Mouse (Mus musculus): Measurements from ENCODE around the gene Pde4b. TPM values are rescaled to one million over a fixed set of nuclear protein-coding genes. Genes with fewer than 3 reads are reported as not detected.

Pde4b gene
- polyA plus RNA-seq, 1 experiment: 0.81 TPM

DNA sequence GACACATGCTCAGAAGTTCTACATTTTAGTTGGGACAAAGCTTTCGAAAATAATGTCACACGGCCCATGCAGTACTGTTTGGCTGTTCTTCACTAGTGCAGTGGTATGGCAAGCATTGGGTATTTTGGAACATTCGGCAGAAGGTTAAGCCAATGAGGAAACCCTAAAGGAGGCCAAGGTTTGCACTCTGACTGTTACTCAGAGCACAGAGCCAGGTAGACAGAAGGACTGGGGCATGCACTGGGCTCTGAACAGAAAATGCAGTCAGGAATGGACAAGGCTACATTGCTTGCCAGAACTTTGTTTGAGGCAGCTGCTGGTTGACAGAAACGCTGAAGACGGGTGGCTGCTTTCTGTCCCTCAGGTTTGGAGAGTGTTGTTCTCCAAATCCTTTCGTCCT, 19.4 kb downstream of the Pde4b start:
- Histone ChIP-seq H3K27me3 (ENCODE audit: control insufficient read depth, insufficient read depth, low read length, poor library complexity, severe bottlenecking) (no peaks in the 10 kb centered on the region), H3K9ac (ENCODE audit: low read depth, poor library complexity, severe bottlenecking) (no peak overlapping the region), H3K9me3 (replicated peaks; ENCODE audit: control insufficient read depth, insufficient read depth, low read length, poor library complexity, severe bottlenecking) (no peaks in the 10 kb centered on the region), H3K4me3 (ENCODE audit: low read depth, low read length) (no peak overlapping the region), H3K36me3 (ENCODE audit: control insufficient read depth, insufficient read depth, low read length, poor library complexity, severe bottlenecking) (no peaks in the 10 kb centered on the region), H3K27ac (ENCODE audit: insufficient read depth, low read length) (no peak overlapping the region), H3K4me1 (ENCODE audit: control insufficient read depth, insufficient read depth, low read length) (no peaks in the 10 kb centered on the region)
- TF ChIP-seq CTCF (IDR thresholded peaks at IDR 0.05; ENCODE audit: low read depth, low read length) (no peak), EP300 (IDR thresholded peaks at IDR 0.05; ENCODE audit: insufficient read depth, low read depth, low read length) (no peak), POLR2A (IDR thresholded peaks at IDR 0.05; ENCODE audit: insufficient read depth, low read length) (no peak)

DNA sequence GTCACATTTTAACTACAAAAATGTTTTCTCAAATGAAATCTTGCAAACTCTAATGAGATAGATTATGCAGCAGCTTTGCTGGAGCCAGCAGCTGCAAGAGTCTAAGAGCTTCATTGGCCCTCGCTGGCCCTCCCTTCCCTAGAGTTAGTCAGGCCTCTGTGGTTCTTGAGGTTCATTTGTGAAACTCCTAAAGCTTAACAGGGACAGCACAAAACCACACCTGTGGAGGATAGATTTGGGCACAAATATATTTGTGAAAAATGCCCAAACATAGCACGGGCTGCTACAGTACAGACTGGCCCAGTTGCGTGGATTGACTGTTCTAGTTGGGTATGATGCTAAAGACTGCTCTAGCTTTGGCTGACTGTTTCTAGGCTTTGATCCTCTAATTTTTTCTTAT, 32.1 kb downstream of the Pde4b start:
- Histone ChIP-seq H3K27ac (ENCODE audit: insufficient read depth, low read length) (no peak overlapping the region), H3K9ac (ENCODE audit: low read depth, poor library complexity, severe bottlenecking) (no peak overlapping the region), H3K27me3 (ENCODE audit: control insufficient read depth, insufficient read depth, low read length, poor library complexity, severe bottlenecking) (no peaks in the 10 kb centered on the region), H3K4me1 (ENCODE audit: control insufficient read depth, insufficient read depth, low read length) (no peaks in the 10 kb centered on the region), H3K4me3 (ENCODE audit: low read depth, low read length) (no peak overlapping the region), H3K9me3 (replicated peaks; ENCODE audit: control insufficient read depth, insufficient read depth, low read length, poor library complexity, severe bottlenecking) (no peaks in the 10 kb centered on the region), H3K36me3 (ENCODE audit: control insufficient read depth, insufficient read depth, low read length, poor library complexity, severe bottlenecking) (no peaks in the 10 kb centered on the region)
- no peak for TF ChIP-seq EP300 (IDR thresholded peaks at IDR 0.05; ENCODE audit: insufficient read depth, low read depth, low read length)
- TF ChIP-seq CTCF (IDR thresholded peaks at IDR 0.05; ENCODE audit: low read depth, low read length): no peak
- no peak for TF ChIP-seq POLR2A (IDR thresholded peaks at IDR 0.05; ENCODE audit: insufficient read depth, low read length)

DNA sequence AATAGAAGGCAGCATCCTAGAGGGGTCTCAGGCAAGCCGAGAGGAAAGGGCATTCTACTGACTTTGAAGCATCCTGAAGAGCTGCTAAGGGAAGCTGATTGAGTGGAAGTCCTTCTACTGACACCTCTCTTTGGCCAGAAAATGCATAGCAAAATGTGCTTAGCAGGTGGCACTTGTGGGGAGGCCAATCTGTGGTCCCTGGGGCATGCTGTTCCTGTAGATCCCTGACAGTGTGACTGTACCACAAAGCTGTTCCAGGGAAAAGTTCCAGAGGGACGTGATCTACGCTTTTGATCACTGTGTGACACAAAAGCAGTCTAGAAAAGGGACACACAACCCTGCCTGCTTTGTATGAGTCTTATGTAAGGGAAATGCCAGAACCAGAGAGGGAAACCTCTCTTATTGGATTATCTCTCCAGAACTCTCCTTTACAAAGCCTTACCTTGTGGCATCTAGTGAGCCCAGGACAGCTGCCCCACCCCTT, 49.1 kb downstream of the Pde4b start:
- Histone ChIP-seq H3K27ac (ENCODE audit: insufficient read depth, low read length) (no peak overlapping the region), H3K36me3 (ENCODE audit: control insufficient read depth, insufficient read depth, low read length, poor library complexity, severe bottlenecking) (no peaks in the 10 kb centered on the region), H3K27me3 (ENCODE audit: control insufficient read depth, insufficient read depth, low read length, poor library complexity, severe bottlenecking) (no peaks in the 10 kb centered on the region), H3K9me3 (replicated peaks; ENCODE audit: control insufficient read depth, insufficient read depth, low read length, poor library complexity, severe bottlenecking) (no peaks in the 10 kb centered on the region), H3K4me1 (ENCODE audit: control insufficient read depth, insufficient read depth, low read length) (no peaks in the 10 kb centered on the region), H3K9ac (ENCODE audit: low read depth, poor library complexity, severe bottlenecking) (no peak overlapping the region), H3K4me3 (ENCODE audit: low read depth, low read length) (no peak overlapping the region)
- no peak for TF ChIP-seq EP300 (IDR thresholded peaks at IDR 0.05; ENCODE audit: insufficient read depth, low read depth, low read length)
- no peak for TF ChIP-seq CTCF (IDR thresholded peaks at IDR 0.05; ENCODE audit: low read depth, low read length)
- no peak for TF ChIP-seq POLR2A (IDR thresholded peaks at IDR 0.05; ENCODE audit: insufficient read depth, low read length)

DNA sequence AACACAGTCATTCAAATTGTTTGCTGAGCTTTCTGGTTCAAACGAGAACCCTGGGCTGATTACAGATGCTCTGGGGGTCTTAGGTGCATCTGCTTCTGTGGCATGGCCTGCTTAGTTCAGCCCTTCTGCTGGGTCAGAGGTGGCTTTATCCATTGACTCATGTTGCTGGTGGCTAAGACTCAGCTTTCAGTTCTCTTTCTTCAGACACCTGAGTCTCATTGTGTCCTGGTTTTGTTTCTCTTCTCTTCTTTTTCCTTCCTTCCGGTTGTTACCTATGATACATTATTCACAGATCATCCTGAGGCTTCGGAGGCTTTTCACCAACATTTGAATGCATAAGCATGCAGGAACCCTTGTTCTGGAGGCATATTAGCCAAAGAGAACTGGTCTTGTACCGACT, 51.0 kb downstream of the Pde4b start:
- H3K4me3 ChIP-seq (ENCODE audit: low read depth, low read length): no peak overlapping the region
- H3K4me1 ChIP-seq (ENCODE audit: control insufficient read depth, insufficient read depth, low read length): no peaks in the 10 kb centered on the region
- H3K27ac ChIP-seq (ENCODE audit: insufficient read depth, low read length): no peak overlapping the region
- no peaks in the 10 kb centered on the region for H3K36me3 ChIP-seq (ENCODE audit: control insufficient read depth, insufficient read depth, low read length, poor library complexity, severe bottlenecking)
- no peaks in the 10 kb centered on the region for H3K9me3 ChIP-seq (replicated peaks; ENCODE audit: control insufficient read depth, insufficient read depth, low read length, poor library complexity, severe bottlenecking)
- H3K27me3 ChIP-seq (ENCODE audit: control insufficient read depth, insufficient read depth, low read length, poor library complexity, severe bottlenecking): no peaks in the 10 kb centered on the region
- TF ChIP-seq CTCF (IDR thresholded peaks at IDR 0.05; ENCODE audit: low read depth, low read length) (no peak), EP300 (IDR thresholded peaks at IDR 0.05; ENCODE audit: insufficient read depth, low read depth, low read length) (no peak), POLR2A (IDR thresholded peaks at IDR 0.05; ENCODE audit: insufficient read depth, low read length) (no peak)
- H3K9ac ChIP-seq (ENCODE audit: low read depth, poor library complexity, severe bottlenecking): no peak overlapping the region

DNA sequence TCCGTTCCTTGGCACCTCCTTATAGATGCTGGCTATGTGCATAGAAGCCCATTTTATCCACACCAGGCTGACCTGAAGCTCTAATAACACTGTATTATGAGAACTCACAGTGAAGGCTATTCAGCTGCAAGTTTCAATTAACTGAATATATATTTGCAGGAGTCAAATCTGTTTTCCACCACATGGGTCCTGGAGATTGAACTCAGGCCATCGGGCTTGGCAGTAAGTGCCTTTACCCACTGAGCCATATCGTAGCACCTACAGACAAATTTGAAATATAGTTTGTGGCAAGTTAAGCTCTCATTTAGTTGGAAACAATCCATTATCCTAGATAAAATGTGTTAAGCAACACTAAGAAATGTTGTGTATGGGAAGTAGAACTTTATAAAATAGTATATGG, 53.9 kb downstream of the Pde4b start:
- Histone ChIP-seq H3K4me1 (ENCODE audit: control insufficient read depth, insufficient read depth, low read length) (no peaks in the 10 kb centered on the region), H3K27ac (ENCODE audit: insufficient read depth, low read length) (no peak overlapping the region), H3K9me3 (replicated peaks; ENCODE audit: control insufficient read depth, insufficient read depth, low read length, poor library complexity, severe bottlenecking) (no peaks in the 10 kb centered on the region), H3K9ac (ENCODE audit: low read depth, poor library complexity, severe bottlenecking) (no peak overlapping the region), H3K36me3 (ENCODE audit: control insufficient read depth, insufficient read depth, low read length, poor library complexity, severe bottlenecking) (no peaks in the 10 kb centered on the region), H3K4me3 (ENCODE audit: low read depth, low read length) (no peak overlapping the region), H3K27me3 (ENCODE audit: control insufficient read depth, insufficient read depth, low read length, poor library complexity, severe bottlenecking) (no peaks in the 10 kb centered on the region)
- no peak for TF ChIP-seq POLR2A (IDR thresholded peaks at IDR 0.05; ENCODE audit: insufficient read depth, low read length)
- TF ChIP-seq CTCF (IDR thresholded peaks at IDR 0.05; ENCODE audit: low read depth, low read length): no peak
- no peak for TF ChIP-seq EP300 (IDR thresholded peaks at IDR 0.05; ENCODE audit: insufficient read depth, low read depth, low read length)

- TF ChIP-seq EP300 (IDR thresholded peaks at IDR 0.05; ENCODE audit: insufficient read depth, low read depth, low read length) (no peak), POLR2A (IDR thresholded peaks at IDR 0.05; ENCODE audit: insufficient read depth, low read length) (no peak), CTCF (IDR thresholded peaks at IDR 0.05; ENCODE audit: low read depth, low read length) (no peak)
- H3K36me3 ChIP-seq (ENCODE audit: control insufficient read depth, insufficient read depth, low read length, poor library complexity, severe bottlenecking): no peaks in the 10 kb centered on the region
Observed at GRCm38 (mm10) chr4:102148766-102149165, 61.4 kb downstream of the Pde4b start.

More at GRCm38 (mm10) chr4:102148766-102149165, 61.4 kb downstream of the Pde4b start:
- no peak overlapping the region for H3K27ac ChIP-seq (ENCODE audit: insufficient read depth, low read length)
- no peak overlapping the region for H3K9ac ChIP-seq (ENCODE audit: low read depth, poor library complexity, severe bottlenecking)
- H3K4me3 ChIP-seq (ENCODE audit: low read depth, low read length): no peak overlapping the region
- H3K27me3 ChIP-seq (ENCODE audit: control insufficient read depth, insufficient read depth, low read length, poor library complexity, severe bottlenecking): no peaks in the 10 kb centered on the region
- H3K4me1 ChIP-seq (ENCODE audit: control insufficient read depth, insufficient read depth, low read length): no peaks in the 10 kb centered on the region
- H3K9me3 ChIP-seq (replicated peaks; ENCODE audit: control insufficient read depth, insufficient read depth, low read length, poor library complexity, severe bottlenecking): no peaks in the 10 kb centered on the region

Measured in ES-Bruce4 (cell line).